Mouse (Mus musculus): ENCODE measurements at regions not wholly inside any gene's neighbourhood (a gene's known extent, or its start where the extent isn't known, plus 50 kb on each side); places are given as distances from the start of the nearest gene placed in this dataset.

- H3K4me3 ChIP-seq (ENCODE audit: insufficient read depth, low read depth, low read length), result no peak overlapping the region
- no peaks in the 10 kb centered on the region for H3K79me2 ChIP-seq (ENCODE audit: control insufficient read depth, insufficient read depth, low read length)
- DNase-seq (ENCODE audit: extremely low read depth, low read depth, low spot score), result no peak
- no peak overlapping the region for H3K27ac ChIP-seq (replicated peaks; ENCODE audit: insufficient read depth, low read depth, low read length)
- H3K27me3 ChIP-seq (ENCODE audit: control insufficient read depth, insufficient read depth, low read length), result no peaks in the 10 kb centered on the region
- H3K4me1 ChIP-seq (ENCODE audit: control insufficient read depth, insufficient read depth, low read length), result no peaks in the 10 kb centered on the region
- H3K9ac ChIP-seq (ENCODE audit: low read depth, low read length), result no peak overlapping the region
- H3K36me3 ChIP-seq (ENCODE audit: control insufficient read depth, insufficient read depth, low read length), result no peaks in the 10 kb centered on the region
- TF ChIP-seq CTCF (IDR thresholded peaks at IDR 0.05; ENCODE audit: low read depth, low read length) (no peak), POLR2A (IDR thresholded peaks at IDR 0.05; ENCODE audit: extremely low read depth, insufficient read depth, low read length) (no peak)
- WGBS, result 83% methylated on average over 8 of the region's 8 CpGs
These were observed 128.9 kb upstream of the N6amt1 start for GRCm38 (mm10) chr16:87225085-87225484.

GRCm38 (mm10) chr16:87224024-87224423 lies 130.0 kb upstream of the N6amt1 start:
- Histone ChIP-seq H3K27me3 (ENCODE audit: control insufficient read depth, insufficient read depth, low read length) (no peaks in the 10 kb centered on the region), H3K4me3 (ENCODE audit: insufficient read depth, low read depth, low read length) (no peak overlapping the region), H3K27ac (replicated peaks; ENCODE audit: insufficient read depth, low read depth, low read length) (no peak overlapping the region), H3K79me2 (ENCODE audit: control insufficient read depth, insufficient read depth, low read length) (no peaks in the 10 kb centered on the region), H3K9ac (ENCODE audit: low read depth, low read length) (no peak overlapping the region), H3K4me1 (ENCODE audit: control insufficient read depth, insufficient read depth, low read length) (no peaks in the 10 kb centered on the region), H3K36me3 (ENCODE audit: control insufficient read depth, insufficient read depth, low read length) (no peaks in the 10 kb centered on the region)
- no peak for DNase-seq (ENCODE audit: extremely low read depth, low read depth, low spot score)
- TF ChIP-seq CTCF (IDR thresholded peaks at IDR 0.05; ENCODE audit: low read depth, low read length) (no peak), POLR2A (IDR thresholded peaks at IDR 0.05; ENCODE audit: extremely low read depth, insufficient read depth, low read length) (no peak)
- WGBS, result 88% methylated on average over 7 of the region's 7 CpGs

GRCm38 (mm10) chr16:87220611-87221010 lies 133.4 kb upstream of the N6amt1 start:
- H3K9ac ChIP-seq (ENCODE audit: low read depth, low read length), result no peak overlapping the region
- no peaks in the 10 kb centered on the region for H3K4me1 ChIP-seq (ENCODE audit: control insufficient read depth, insufficient read depth, low read length)
- H3K4me3 ChIP-seq (ENCODE audit: insufficient read depth, low read depth, low read length), result no peak overlapping the region
- DNase-seq (ENCODE audit: extremely low read depth, low read depth, low spot score), result no peak
- 91% methylated on average over 5 of the region's 5 CpGs for WGBS
- TF ChIP-seq CTCF (IDR thresholded peaks at IDR 0.05; ENCODE audit: low read depth, low read length), result no peak
- no peak for TF ChIP-seq POLR2A (IDR thresholded peaks at IDR 0.05; ENCODE audit: extremely low read depth, insufficient read depth, low read length)
- H3K27me3 ChIP-seq (ENCODE audit: control insufficient read depth, insufficient read depth, low read length), result no peaks in the 10 kb centered on the region
- H3K36me3 ChIP-seq (ENCODE audit: control insufficient read depth, insufficient read depth, low read length), result no peaks in the 10 kb centered on the region
- no peaks in the 10 kb centered on the region for H3K79me2 ChIP-seq (ENCODE audit: control insufficient read depth, insufficient read depth, low read length)
- no peak overlapping the region for H3K27ac ChIP-seq (replicated peaks; ENCODE audit: insufficient read depth, low read depth, low read length)

- no peak overlapping the region for H3K9ac ChIP-seq (ENCODE audit: low read depth, low read length)
- H3K4me1 ChIP-seq (ENCODE audit: control insufficient read depth, insufficient read depth, low read length), result no peaks in the 10 kb centered on the region
- TF ChIP-seq CTCF (IDR thresholded peaks at IDR 0.05; ENCODE audit: low read depth, low read length) (no peak), POLR2A (IDR thresholded peaks at IDR 0.05; ENCODE audit: extremely low read depth, insufficient read depth, low read length) (no peak)
- no peak for DNase-seq (ENCODE audit: extremely low read depth, low read depth, low spot score)
- H3K27me3 ChIP-seq (ENCODE audit: control insufficient read depth, insufficient read depth, low read length), result no peaks in the 10 kb centered on the region
- no peaks in the 10 kb centered on the region for H3K79me2 ChIP-seq (ENCODE audit: control insufficient read depth, insufficient read depth, low read length)
- no peak overlapping the region for H3K27ac ChIP-seq (replicated peaks; ENCODE audit: insufficient read depth, low read depth, low read length)
- no peaks in the 10 kb centered on the region for H3K36me3 ChIP-seq (ENCODE audit: control insufficient read depth, insufficient read depth, low read length)
- no peak overlapping the region for H3K4me3 ChIP-seq (ENCODE audit: insufficient read depth, low read depth, low read length)
- WGBS, result 62% methylated on average over 4 of the region's 4 CpGs
These were observed 133.8 kb upstream of the N6amt1 start for GRCm38 (mm10) chr16:87220201-87220600.

GRCm38 (mm10) chr16:87207875-87208274 lies 146.1 kb upstream of the N6amt1 start:
- no peak overlapping the region for H3K27ac ChIP-seq (replicated peaks; ENCODE audit: insufficient read depth, low read depth, low read length)
- H3K27me3 ChIP-seq (ENCODE audit: control insufficient read depth, insufficient read depth, low read length), result no peaks in the 10 kb centered on the region
- no peak for DNase-seq (ENCODE audit: extremely low read depth, low read depth, low spot score)
- WGBS, result 79% methylated on average over 1 of the region's 1 CpGs
- no peaks in the 10 kb centered on the region for H3K79me2 ChIP-seq (ENCODE audit: control insufficient read depth, insufficient read depth, low read length)
- TF ChIP-seq CTCF (IDR thresholded peaks at IDR 0.05; ENCODE audit: low read depth, low read length) (no peak), POLR2A (IDR thresholded peaks at IDR 0.05; ENCODE audit: extremely low read depth, insufficient read depth, low read length) (no peak)
- H3K4me1 ChIP-seq (ENCODE audit: control insufficient read depth, insufficient read depth, low read length), result no peaks in the 10 kb centered on the region
- H3K36me3 ChIP-seq (ENCODE audit: control insufficient read depth, insufficient read depth, low read length), result no peaks in the 10 kb centered on the region
- H3K9ac ChIP-seq (ENCODE audit: low read depth, low read length), result no peak overlapping the region
- H3K4me3 ChIP-seq (ENCODE audit: insufficient read depth, low read depth, low read length), result no peak overlapping the region

- no peak for DNase-seq (ENCODE audit: extremely low read depth, low read depth, low spot score)
- Histone ChIP-seq H3K27me3 (ENCODE audit: control insufficient read depth, insufficient read depth, low read length) (no peaks in the 10 kb centered on the region), H3K4me1 (ENCODE audit: control insufficient read depth, insufficient read depth, low read length) (no peaks in the 10 kb centered on the region), H3K9ac (ENCODE audit: low read depth, low read length) (no peak overlapping the region), H3K36me3 (ENCODE audit: control insufficient read depth, insufficient read depth, low read length) (no peaks in the 10 kb centered on the region), H3K27ac (replicated peaks; ENCODE audit: insufficient read depth, low read depth, low read length) (no peak overlapping the region), H3K4me3 (ENCODE audit: insufficient read depth, low read depth, low read length) (no peak overlapping the region), H3K79me2 (ENCODE audit: control insufficient read depth, insufficient read depth, low read length) (no peaks in the 10 kb centered on the region)
- TF ChIP-seq POLR2A (IDR thresholded peaks at IDR 0.05; ENCODE audit: extremely low read depth, insufficient read depth, low read length) (no peak), CTCF (IDR thresholded peaks at IDR 0.05; ENCODE audit: low read depth, low read length) (no peak)
- 90% methylated on average over 4 of the region's 4 CpGs for WGBS
These were observed 163.5 kb upstream of the N6amt1 start for GRCm38 (mm10) chr16:87190471-87190870.

Data from liver, adult 2 months (tissue).